Mouse (Mus musculus) frontal cortex, postnatal 10 days (tissue): ENCODE data around the gene Rbks.
A peak's percentile ranks its signal among the peaks of the same experiment; 100 is the strongest.
"Not testable (repeated sequence)": the region's sequence is repeated elsewhere in the genome, so short reads cannot be mapped to it uniquely, and the experiment has no call there.

Experiments used
- DNase-seq, 2 experiments: peaks; one replicate each; pipeline ENCODE4 v3.0.0; 2022; ENCODE audit warnings: low spot score in 2 of 2, mixed read lengths in 1 of 2

The Rbks gene

GRCm38 (mm10) chr5:31627117-31627516 is 70.3 kb downstream of the Rbks start:
- DNase-seq, result no peak

DNA sequence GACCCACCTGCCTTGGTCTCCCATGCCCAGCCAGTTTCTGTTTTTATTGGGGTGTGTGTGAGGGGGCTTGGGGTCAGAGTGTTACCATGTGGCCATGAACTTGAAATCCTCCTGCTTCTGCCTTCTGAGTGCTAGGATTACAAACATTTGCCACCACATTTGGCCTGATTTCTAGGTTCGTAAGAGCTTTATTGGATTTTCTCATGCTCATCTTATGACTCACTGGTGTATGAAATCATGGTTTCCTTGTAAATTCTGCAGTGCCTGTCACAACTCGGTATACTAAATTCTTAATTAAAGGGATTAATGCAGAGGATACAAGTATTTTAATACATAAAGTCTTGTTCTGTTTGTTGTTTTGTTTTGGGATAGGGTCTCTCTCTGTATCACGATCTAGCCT is 77.1 kb downstream of the Rbks start:
- DNase-seq, result no peak

DNA sequence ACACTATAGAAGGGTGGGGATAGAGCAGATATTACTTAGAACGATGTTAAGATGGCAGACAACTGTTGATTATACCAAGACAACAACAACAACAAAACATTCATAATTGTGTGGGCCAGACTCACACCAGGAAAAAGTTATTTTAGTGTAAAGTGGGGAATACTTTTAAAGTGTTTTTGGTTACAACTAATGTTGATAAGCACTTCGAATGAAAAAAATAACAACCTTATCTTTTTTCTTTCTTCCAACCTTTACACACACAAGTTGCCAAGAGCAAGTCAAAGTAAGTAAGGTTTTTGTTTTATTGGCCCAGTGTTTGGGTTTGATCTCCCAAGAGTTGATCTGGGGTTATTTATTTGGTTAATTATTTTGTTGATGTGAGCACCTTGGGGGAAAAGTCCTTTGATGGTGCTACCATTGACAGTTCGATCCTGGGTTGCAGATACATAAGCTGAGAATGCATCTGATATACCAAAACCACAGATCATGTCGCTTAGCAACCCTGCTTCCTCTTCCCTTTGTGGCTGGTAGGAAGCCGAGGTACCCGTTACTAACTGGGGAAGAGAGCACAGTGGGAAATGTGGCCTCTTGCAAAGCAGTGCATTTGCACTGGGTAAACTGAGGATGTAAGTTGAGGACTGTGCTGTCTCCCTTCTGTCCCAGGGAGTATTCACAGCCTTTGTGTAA is 82.9 kb downstream of the Rbks start:
- DNase-seq, result no peak

GRCm38 (mm10) chr5:31613852-31614286 is 83.6 kb downstream of the Rbks start:
- peak; percentile 68 to 73 for DNase-seq

GRCm38 (mm10) chr5:31611186-31611585 is 86.2 kb downstream of the Rbks start:
- no peak for DNase-seq

GRCm38 (mm10) chr5:31610376-31611086 is 86.9 kb downstream of the Rbks start:
- no peak for DNase-seq

DNA sequence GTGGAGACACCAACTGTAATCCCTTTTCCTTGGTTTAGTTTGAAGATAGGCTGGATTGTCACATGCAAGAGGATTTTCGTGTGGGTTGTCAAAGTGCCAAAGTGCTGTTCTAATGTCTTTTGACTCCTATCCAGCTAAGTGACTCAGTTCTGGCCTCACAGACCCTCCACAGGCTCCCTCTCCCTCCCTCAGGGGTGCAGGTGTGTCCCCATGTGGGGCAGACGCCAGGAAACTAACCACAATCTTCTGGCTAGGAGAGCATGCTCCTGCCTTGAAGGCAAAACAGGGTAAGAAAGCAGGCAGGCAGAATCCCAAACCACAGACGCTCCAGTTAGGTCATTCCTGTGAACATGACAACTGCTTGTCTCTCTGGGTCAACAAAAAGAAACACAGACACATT is 91.3 kb downstream of the Rbks start:
- no peak for DNase-seq

- no peak for DNase-seq
Measured at GRCm38 (mm10) chr5:31603766-31604165, 93.7 kb downstream of the Rbks start.

GRCm38 (mm10) chr5:31602377-31602776 is 95.0 kb downstream of the Rbks start:
- DNase-seq, result peak in 1 of 2 experiments; percentile 16

GRCm38 (mm10) chr5:31601162-31601722 is 96.2 kb downstream of the Rbks start:
- no peak for DNase-seq

- DNase-seq, result no peak
Measured at GRCm38 (mm10) chr5:31599161-31599560, 98.3 kb downstream of the Rbks start.

GRCm38 (mm10) chr5:31598579-31598978 is 98.8 kb downstream of the Rbks start:
- no peak for DNase-seq

DNA sequence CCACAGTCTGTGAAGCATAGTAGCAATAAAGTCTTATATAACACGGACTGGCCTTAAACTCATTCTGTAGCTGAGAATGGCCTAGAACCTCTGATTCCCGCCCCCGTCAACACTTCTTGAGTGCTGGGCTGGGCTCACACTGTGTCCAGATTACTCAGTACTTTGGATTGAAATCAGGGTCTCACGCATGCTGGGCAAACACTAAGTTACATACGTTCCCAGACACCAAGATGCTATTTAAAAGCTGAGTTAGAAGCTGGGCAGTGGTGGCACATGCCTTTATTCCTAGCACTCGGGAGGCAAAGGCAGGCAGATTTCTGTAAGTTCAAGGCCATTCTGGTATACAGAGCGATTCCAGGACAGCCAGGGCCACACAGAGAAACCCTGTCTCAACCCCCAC is 99.3 kb downstream of the Rbks start:
- DNase-seq, result no peak

DNA sequence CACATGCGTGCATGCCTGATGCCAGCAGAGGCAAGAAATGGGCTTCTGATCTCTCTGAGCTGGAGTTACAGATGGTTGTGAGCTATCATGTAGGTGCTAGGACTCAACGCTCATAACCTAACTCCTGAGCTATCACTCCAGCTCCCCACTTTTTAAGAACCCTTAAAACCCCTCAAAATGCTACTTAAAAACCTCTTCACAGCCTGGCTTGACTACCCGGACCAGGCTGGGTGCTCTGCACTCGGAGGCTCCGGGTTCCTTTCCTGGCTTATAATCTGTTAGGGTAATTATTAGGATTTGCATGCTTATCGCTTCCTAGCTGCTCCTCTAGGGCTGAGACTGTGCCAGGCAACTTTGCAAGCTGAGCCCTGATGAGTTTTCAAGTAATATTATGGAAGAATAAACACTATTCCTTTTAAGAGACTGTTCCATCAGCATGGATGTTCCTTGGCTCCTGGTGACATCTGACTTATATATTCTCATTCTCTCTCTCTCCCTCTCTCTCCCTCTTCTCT is 99.9 kb downstream of the Rbks start:
- DNase-seq, result no peak

GRCm38 (mm10) chr5:31596481-31597429 is 100.7 kb downstream of the Rbks start, which contains the start of gene Mrpl33:
Gene Mrpl33, plus strand, starts transcription at chr5:31596935.
- DNase-seq, result no peak

GRCm38 (mm10) chr5:31595868-31596267 is 101.6 kb downstream of the Rbks start:
- DNase-seq, result no peak

- DNase-seq, result no peak
Measured at GRCm38 (mm10) chr5:31591122-31591521, 106.3 kb downstream of the Rbks start.

DNA sequence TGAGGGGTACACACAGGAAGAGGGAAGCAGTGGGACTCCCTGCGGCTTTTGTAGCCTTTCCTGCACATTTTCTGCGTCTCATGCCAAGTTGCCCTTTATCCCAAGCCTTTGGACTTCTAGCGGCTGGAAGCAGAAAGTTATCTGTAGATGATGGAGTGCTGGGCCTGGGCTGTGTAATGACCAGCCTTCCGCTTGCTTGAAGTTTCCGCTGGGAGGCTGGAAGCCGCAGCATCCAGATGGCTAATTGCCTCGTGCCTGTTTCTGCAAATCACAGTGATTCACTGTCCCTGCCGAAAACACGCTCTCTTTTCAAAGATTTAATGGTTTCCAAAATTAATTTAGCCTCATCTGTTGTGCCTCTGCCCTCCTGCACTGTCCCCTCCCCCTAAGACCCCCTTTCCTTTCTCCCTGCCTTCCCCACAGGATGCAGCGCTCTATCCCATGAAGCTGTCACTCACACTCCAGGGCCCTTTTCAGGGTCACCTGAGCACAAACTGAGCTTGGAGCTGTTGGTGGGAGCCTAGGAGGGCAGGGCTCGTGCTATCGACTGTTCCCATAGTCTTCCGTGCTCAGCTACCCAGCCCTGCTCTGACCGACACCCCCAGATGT is 107.6 kb downstream of the Rbks start:
- DNase-seq, result no peak

DNA sequence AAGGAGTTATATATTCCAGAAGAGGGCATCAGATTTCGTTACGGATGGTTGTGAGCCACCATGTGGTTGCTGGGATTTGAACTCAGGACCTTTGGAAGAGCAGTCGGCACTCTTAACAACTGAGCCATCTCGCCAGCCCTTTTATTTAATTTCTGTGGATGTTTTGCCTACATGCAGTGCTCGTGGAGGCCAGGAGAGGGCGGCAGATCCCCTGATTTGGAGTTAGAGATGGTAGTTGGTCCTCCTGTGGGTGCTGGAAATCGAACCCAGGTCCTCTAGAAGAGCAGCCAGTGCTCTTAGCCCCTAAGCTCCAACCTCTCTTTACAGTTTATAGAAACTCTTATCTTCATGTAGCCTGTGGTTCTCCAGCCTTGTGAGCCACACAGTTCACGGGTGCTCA is 108.8 kb downstream of the Rbks start:
- DNase-seq, result not testable (repeated sequence)

- no peak for DNase-seq
Measured at GRCm38 (mm10) chr5:31588016-31588415, 109.4 kb downstream of the Rbks start.

DNA sequence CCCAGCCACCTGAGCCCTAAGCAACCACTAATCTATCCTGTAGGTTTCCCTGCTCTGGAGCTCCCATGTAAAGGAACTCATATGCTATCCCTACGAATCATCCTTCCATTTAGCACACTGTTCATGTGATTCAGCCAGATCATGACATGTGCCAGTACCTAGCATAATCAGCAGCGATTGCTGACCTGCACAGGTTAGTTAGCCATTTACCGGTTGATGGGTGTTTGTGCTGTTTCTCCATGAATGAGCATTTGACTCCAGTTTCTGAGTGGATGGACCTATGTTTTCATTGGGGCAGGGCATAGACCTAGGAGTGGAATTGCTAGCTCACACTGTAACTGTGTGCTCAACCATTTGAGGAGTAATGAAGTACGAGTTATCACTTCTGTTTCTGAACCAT is 111.9 kb downstream of the Rbks start:
- no peak for DNase-seq
